Mouse (Mus musculus): ENCODE results near the gene Ceacam19.

Ceacam19 gene

DNA sequence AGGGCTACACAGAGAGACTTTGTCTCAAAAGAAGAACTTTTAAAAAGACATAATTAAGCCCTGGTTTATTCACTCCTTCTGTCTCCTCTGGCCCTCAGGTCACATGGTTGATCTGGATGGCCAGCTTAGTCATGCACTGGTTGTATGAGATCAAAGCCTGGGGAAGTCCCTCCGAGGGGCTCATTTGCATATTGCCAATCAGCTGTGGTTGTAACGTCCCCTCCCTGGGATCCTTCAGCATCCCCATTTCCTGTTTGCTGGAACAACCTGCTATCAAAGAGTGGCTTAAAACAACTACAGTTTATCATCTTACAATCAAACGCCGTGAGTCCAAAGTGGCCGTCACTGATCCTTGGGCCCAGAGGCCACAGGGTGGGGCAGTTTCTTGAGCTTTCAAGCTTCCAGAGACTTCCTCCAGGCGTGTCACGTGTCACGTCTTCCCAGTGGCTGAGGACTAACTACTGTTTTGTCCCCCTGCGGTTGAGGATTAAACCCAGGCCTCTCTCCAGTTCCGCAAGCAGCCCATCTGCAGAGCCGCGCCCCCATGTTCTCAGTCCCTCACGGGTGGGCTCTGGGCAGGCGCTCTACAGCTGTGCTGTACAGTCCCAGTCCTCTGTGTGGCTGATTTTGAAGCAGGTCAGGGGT is 10.9 kb downstream of the Ceacam19 start:
- no peak for DNase-seq

DNA sequence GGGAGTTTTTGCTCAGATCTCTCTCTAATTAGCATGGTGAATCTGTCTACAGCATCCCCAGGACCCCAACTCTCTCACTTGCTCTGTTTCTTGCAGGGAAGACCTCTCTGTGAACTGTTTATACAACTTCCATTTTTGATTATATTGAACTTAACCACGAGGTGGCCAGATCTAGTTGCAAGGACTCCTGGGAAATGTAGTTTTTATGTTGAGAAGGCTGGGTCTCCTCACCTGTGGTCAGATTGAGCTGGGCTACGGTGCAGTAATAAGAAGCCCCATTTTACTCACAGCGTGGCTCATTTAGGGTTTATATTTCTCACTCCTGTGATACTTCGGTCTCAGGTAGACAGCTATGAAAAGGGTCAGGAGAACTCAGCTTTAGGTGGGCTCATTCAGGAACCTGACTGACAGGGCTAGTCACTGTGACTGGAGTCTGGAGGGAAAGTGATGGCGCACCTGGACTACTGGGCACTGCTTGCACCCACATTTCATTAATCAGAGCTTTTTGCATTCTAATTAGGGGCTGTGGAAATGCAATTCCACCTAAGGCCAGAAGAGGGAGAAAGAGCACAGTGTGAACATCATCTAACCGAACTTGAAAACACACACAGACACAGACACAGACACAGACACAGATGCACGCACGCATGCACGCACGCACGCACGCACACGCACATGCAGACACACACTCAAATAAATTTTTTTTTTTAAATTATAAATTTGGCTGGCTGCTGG is 11.7 kb downstream of the Ceacam19 start:
- peak; percentile 46 to 70 for DNase-seq

DNA sequence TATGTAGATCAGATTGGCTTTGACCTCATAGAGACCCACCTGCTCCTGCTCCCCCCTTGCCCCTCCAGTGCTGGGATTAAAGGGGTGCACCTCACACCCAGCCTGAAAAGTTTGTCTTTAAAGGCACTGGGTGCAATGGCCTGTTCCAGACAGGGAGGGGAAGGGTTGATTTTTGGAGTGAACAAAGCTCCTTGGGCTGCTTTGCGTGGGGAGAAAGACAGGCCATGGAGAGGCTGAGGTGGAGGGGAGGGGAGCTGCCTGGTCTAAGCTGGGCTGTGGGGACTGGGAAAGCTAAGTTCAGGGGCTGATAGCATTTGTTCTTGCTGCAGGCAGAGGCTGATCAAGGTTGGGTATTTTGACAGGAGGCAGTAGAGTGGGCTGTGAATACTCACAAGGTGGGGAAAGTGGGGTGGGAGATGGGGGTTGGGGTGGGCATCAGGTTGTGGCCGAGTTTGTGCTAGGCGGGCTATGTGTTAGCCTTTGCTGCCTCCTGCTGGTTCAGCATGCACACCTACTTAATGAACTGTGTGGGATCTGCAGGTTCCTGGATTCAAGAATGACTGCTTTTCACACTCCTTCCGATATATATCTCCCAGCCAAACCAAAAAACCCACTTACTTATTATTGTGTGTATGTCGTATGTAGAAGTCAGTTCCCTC is 15.7 kb downstream of the Ceacam19 start:
- peak in 1 of 2 experiments; percentile 50 for DNase-seq

DNA sequence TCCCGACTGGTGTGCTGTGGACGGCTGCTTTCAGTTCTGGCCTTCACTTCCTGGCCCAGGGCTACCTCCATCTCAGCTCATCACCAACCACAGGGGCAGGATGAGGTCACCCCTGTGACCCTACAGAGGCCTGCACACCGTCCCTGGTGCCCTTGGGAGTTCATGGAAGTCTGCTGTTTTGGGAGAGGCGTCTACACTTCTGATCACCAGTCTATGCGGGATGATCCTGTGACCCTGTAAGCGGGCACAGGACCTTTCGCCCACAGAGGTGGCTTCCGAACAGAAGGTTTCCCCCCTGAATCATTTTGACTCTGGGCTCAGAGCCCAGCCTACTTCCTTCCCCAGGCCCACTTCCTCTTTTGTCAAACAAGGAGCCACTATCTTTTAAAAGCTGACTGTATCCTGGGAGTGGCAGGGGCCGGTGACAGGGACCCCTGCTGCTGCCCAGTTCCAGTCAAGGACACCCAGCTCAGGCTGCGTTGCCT is 16.6 kb downstream of the Ceacam19 start:
- DNase-seq: peak; percentile 39 to 43

DNA sequence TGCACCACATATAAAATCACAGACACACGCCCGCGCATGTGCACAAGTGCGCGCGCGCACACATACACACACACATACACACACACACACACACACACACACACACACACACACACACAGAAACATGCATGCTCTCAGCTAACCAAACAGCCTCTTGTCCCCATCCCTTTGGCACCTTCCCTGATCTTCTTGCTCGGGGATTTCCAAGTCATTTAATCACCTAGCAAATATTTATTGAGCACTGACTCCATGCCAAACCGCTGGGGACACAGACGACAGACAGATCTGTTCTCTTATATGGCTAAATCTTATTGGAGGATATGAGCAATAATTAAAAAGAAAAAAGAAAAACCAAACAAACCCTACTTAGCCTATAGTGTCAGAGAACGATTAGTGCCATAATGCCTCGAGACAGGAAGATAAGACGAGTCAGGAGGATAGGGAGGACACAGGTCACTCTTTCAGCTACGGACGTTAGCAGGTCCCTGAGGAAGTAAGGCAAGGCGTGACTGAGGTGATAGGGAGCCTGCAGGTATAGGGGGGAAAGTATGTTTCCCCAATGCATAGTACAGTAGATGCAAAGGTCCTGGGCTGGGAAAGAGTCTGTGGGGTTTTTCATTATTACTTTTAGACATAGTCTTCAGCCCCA is 19.9 kb downstream of the Ceacam19 start:
- DNase-seq: no peak

DNA sequence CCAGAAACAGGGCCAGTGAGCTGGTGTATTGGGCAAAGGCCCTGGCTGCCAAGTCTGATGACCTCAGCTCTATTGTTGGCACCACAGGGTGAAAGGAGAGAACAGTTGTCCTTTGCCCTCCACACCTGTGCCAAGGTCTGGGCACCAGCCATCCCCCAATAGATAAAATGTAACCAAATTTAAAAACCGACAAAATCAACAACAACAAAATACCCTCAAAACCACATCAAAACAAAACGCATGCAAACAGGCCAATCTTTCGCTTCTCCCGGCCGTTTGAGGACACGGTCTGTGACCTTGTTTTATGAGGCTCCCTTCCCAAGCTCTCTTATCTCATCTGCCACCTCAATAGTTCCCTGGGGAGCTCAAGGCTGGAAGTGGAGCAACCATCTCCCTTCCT is 21.3 kb downstream of the Ceacam19 start:
- DNase-seq: peak; percentile 57 to 69

DNA sequence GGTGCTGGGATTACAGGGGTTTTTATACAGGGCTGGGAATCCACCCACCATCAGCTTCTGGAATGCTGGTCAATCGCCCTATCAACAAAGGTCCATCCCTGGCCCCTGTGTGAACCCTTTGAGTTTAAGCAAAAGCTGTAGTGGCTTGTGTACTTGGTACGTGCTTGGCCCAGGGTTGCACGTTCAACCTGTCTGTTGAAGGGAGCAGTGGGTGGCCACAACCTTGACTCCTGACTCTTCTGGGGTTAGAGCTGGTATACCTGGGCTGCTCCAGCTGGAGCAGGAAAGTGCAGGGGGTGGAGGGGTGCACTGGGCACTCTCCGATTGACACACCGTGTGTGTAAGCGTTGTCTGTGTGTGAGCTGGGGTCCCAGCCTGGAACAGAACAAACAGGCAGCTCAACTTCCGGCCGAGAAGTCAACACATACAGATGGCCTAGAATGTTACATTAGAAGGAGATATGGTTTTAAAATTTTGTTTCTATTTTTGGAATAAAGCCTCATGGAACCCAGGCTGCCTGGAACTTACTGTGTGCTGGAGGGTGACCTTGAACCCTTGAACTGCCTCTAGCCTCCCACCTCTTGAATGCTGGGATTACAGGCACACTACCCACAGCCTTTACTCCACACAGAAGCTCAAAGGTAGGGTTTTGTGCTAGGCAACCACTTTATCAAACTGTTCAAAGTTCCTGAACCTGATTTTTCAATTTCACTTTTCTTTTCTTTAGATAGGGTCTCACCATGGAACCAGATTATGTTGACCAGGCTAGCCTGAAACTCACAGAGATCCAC is 22.3 kb downstream of the Ceacam19 start:
- no peak for DNase-seq

DNA sequence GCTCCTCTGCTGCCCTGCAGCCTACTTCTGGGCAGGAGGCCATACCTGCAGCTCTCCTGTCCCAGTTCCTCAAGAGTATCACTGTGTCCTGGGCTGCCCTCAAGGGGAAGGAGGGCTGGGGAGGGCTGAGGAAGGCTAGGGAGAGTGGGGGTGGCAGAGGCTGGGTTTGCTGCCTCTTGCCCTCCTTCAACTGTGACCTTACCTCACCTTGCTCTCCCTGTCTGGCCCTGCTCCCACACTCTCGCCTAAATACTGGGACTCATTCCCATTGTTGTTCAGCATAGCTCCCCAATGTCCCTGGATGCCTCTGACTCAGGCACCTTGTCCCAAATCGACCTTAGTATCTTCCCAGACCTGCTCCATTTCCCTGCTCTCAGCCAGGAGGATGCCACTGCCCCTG is 23.5 kb downstream of the Ceacam19 start:
- peak; percentile 47 to 48 for DNase-seq

DNA sequence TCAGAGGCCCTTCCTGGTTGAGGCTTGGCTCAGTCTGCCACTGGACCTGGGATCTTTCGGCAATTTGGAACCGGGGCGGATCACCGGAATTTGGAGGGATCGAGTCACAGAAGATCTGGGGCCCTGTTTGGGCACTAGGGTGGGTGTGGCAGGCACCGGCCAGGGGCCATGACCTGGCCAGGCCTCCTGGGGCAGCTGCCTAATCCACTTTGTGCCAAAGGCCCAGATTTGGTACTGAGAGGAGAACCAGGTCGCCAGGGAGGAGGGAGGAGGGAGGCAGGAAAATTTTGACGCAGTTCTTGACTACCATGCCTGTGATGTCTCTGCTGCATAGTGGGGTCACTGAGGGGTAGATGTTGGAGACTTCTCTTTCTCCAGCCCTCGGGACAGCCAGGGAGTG is 26.6 kb downstream of the Ceacam19 start, which contains the start of gene Ceacam16:
TSS of gene Ceacam16 (minus strand) at position 101 of the 400 bp plus-strand sequence.
- DNase-seq: no peak

DNA sequence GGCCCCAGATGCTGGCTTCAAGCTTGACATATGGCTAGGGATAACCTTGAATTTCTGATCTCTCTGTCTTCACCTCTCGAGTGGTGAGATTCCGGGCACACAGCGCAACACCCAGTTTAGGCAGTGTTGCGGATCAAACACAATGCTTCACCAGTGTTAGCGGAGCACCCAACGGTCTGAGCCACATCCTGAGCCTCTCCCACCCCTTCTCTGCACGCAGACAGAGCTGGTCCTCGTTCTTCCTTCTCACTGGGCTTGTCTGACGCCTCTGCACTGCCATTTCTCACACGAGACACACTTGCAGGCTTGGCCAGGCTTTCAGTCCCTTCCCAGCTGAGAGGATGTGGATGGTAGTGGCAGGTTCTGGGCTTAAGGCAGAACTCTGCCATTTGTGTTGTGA is 28.0 kb downstream of the Ceacam19 start:
- DNase-seq: no peak

DNA sequence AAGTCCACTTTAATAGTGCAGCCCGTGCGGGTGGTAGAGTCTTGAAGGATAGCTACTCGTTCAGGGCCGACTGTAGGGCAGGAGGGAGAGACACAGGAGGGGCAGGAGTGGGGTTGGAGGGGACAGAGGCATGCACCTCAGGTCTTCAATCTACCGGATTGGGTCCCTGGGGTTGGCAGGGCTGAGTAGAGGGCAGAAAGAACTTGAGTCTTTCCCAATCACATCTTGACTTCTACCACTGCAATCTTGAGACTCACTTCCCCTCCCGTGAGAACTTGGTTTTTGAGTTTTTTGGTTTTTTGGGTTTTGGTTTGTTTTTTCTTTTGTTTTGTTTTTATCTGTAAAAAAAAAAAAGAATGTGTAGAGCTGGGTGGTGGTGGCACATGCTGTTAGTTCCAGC is 31.5 kb downstream of the Ceacam19 start:
- no peak for DNase-seq

DNA sequence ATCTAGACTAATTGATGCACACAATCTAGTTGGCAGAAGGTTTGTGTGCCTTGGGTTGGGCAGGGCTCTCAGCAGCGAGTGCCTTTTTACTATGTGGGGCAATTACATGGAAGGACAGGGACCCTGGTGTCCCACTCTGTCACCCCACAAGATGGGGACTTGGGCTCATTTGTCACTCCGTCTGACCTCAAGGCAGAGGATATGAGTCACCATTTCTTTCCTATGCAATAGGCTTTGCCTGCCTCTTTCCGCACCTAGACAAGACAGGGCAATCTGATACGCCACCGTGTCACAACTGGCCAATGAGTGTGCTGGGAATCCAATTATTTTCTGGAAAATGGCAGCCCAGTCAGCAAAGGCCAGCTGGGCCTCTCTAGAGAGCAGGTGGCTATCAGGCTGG is 32.1 kb downstream of the Ceacam19 start:
- no peak for DNase-seq

DNA sequence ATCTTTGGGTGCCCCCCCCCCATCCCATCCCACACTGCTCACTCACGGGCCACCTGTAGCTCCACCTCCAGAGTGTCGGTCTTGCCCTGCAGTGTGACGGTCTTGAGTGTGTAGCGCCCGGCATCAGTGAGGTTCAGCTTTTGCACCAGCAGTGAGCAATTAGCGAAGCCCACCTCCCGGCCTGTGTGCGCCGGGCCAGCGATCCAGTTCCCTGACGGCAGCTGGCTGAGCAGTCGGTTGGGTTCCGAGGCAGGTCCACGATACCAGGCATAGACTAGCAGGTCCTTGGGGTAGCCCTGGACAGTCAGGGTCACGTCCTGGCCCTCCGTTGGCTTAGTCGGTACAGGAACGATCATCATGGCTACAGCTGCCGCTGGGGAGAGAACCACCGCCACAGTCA is 34.2 kb downstream of the Ceacam19 start:
- DNase-seq: no peak

DNA sequence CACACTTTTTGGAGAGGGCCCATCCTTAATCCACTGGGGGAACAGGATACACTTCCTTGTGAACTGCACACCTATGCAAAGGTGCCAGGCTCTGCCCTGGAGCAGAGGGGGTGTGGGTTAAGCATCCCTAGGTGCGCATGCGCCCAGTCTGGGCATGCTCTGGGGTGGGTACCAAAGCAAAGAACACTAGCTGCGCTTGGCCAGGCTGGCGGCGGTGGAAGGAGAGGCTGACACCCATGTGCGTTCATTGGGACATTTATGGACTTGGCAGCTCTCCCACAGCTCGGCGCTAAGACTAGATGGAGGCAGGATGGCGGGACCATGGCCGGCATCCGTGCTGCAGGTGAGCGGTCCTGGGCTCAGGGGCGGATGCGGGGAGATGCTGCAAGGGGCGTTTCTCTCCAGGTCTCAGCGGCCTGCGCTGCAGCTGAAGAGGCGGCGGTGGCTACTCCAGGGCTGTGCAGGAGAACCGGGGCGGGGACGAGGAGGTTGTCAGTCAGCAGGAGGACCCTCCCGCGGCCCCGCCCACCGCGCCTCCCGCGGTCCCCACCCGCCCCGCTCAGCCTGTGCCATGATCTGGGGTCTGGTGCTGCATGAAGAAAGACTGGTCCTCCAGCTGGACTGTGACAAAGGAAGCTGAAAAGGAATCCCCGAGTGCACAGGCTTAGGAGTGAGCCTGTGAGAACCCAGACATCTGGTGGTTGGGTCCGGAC is 35.8 kb downstream of the Ceacam19 start, which contains the start of gene Gm19345:
TSS of gene Gm19345 (plus strand) at position 146 of the 713 bp plus-strand sequence.
- no peak for DNase-seq

DNA sequence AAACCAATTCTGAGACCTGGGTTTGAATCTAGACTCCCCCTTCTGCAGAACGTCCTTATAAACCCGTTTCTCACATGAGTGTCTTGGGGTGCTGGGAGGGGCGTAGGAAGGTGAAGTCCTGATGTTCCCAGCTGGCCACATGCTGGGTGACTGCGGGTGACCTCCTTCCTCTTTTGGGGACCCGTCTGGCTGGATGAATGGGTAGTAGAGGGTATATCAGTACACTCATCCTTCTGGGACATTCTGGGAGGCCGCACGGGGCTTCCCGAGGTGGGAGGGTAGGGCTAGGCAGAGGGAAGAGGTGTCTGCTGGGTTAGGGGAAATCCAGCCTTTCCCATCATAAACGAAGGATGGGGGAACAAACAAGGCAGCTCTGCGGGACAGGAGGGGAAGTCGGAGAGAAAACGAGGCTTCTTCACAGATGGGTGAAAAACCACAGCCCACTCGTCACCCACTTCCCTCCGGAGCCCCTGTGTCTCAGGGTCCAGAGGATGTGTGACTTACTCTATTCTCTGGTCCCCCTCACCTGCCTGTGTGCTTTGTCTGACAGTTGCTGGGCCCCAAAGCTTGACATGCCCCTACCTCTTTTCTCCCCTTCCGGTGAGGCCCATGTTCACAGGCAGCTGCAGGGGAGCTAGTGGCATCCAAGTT is 43.1 kb downstream of the Ceacam19 start:
- no peak for DNase-seq

DNA sequence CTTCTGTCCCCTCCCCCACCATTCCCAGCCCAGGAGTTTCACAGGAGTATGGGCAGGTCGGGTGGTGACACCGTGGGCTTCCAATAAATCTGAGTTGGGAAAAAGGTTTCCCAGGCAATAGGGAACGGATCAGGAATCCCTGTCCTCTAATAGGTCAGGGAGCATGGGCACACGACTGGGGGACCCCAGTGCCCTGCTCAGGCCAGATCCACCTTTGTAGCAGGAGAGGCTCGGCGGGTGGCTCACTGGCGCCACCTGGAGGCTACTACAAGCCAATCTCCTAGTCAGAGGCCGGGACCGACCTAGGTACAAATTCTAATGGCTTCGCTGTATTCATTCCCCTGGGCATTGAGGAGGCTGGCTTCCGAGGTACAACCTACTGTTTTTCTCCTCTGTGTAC is 44.2 kb downstream of the Ceacam19 start:
- DNase-seq: peak; percentile 73 to 86

DNA sequence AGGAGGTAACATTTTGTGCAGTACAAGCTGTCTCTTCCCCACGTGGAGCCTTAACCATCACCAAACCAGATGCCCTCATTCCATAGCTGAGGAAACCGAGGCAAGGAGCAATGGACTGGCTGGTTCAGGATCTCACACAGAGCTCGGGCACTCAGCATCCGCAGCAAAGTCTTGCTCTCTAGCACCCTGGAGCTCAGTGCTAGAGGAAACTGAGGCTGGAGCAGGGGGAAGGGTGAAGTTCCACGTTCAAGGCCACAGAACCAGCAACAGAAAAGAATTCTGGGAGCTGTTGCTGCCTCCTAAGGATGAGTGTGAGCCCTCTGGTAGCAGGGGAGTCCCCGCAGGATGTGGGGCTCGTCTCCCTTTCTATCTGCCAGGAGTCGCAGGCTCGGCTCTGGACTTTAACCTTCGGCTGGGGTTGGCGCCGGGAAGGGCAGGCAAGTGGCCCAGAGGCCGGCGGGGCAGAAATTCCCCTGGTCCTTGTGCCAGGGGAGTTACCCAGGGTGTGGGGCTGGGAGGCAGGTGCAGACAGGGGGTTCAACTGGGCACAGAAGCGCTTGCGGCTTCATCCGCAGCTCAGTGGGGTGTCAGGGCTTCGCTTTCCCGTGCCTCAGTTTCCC is 44.8 kb downstream of the Ceacam19 start:
- DNase-seq: peak; percentile 89 to 90

DNA sequence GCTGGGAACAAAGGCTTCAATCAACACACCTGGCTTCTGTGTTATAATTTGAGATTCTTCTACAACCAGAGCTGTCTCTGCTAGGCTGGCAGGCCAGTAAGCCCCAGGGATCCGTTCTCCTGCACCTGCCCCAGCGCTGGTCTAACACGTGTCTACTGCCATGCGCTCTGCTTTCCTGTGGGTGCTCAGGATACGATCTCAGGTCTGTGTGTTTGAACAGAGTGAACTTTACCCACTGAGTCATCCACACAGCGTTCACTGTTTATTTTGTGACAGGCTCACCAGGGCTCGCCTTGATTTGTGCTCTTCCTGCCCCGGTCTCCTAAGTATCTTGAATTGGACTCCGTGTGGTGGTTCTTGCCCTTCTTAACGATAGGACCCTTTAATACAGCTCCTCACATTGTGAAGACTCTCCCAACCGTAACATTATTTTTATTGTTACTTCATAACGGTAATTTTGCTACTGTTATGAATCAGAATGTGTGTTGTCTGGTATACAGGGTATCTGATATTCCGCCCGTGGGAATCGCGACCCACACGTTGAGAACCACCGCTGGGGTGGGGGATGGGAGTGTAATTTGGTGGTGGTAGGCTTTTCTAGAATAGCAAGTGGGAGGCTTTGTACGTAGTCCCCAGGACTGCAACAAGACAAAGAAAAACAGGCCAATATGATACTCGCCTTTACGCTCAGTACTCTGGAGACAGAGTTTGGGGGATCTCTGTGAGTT is 45.9 kb downstream of the Ceacam19 start:
- DNase-seq: peak; percentile 48 to 53

DNA sequence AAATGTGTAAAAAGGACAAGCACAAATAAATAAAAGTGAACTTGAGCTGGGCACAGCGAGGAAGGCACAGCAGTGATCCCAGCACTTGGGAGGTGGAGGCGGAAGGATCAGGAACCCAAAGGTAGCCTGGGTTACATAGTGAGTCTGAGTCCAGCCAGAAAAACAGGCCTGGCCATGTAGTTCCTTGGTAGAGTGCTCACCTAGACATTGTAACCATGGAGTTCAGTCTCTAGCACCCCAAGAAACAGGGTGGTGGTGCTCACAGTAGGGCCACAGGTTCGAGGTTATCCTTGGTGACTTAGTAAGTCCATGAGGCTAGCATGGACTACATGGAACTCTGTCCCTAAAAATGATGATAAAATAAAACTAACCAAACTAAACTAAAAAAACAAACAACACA is 46.8 kb downstream of the Ceacam19 start:
- no peak for DNase-seq

DNA sequence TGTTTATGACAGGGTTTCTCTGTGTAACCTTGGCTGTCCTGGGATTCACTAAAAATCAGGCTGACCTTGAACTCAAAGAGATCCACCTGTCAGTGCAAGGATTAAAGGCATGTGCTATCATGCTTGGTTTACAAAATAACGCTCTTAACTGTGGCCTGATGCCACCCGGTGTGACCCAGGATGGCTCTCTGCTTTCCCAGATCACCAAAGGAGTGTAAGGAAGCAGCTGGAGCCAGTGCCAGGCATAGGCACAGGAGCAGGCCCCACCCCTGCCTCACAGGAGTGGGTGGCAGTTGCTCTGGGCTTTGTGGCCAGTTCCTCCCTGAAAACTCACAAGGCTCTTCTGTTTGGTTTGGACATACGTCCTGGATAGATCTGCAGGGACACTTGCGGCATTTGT is 47.4 kb downstream of the Ceacam19 start:
- no peak for DNase-seq
